Mouse (Mus musculus): ENCODE measurements at regions not wholly inside any gene's neighbourhood (a gene's known extent, or its start where the extent isn't known, plus 50 kb on each side); places are given as distances from the start of the nearest gene placed in this dataset.

DNA sequence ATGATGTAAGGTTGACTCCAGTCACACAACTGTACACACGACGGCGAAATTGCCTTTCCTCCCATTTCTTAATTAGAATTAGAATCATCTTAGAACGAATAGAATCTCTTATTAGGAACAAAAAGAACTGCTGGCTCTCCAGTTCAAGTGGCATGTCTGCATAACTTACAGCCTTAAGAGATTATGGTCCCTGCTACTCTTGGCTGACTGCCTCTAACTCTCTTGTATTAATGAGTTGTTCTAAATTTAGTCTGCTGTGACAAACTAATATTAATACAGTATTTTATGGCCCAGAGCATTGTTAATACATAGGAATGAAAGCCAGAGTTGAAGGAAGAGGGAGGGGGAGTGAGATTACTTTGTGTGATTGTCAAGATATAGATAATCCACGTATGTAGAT is 100.4 kb downstream of the Zfp326 start:
- no peak for TF ChIP-seq CTCF (IDR thresholded peaks at IDR 0.05; ENCODE audit: extremely low read depth, insufficient read depth, insufficient read length, insufficient replicate concordance)
- TF ChIP-seq POLR2A (IDR thresholded peaks at IDR 0.05; ENCODE audit: low read depth, low read length), result no peak

Measured in spleen, adult 2 months (tissue).